Mouse (Mus musculus) lung, embryonic 14.5 days (tissue): Measurements from ENCODE around the gene Ifi207. TPM values are rescaled to one million over a fixed set of nuclear protein-coding genes. Genes with fewer than 3 reads are reported as not detected.
A peak's percentile ranks its signal among the peaks of the same experiment; 100 is the strongest.
"Not testable (repeated sequence)": the region's sequence is repeated elsewhere in the genome, so short reads cannot be mapped to it uniquely, and the experiment has no call there.

Source experiments
- ATAC-seq: fragments of 200-750 bp; cut with Nextera tagmentation; 2 replicates; pipeline ENCODE4 v1.8.0; 2017; ENCODE audit warnings: mild to moderate bottlenecking, moderate TSS enrichment, moderate library complexity; ENCODE audit not compliant: insufficient read depth
- DNase-seq: peaks from one replicate; pipeline ENCODE4 v3.0.0-alpha.2; 2015
- H3K27ac ChIP-seq: fragments of 300-500 bp; sonication (generic); 2 replicates; pipeline ENCODE4 v1.5.1; 2014; ENCODE audit warnings: low read depth, mild to moderate bottlenecking, moderate library complexity
- H3K27me3 ChIP-seq: fragments of 300-500 bp; sonication (generic); 2 replicates; pipeline ENCODE4 v1.6.1; 2014; ENCODE audit warnings: low read length, control low read depth; ENCODE audit not compliant: insufficient read depth
- H3K36me3 ChIP-seq: fragments of 300-500 bp; sonication (generic); 2 replicates; pipeline ENCODE4 v1.6.1; 2014; ENCODE audit warnings: control low read depth; ENCODE audit not compliant: insufficient read depth
- H3K4me1 ChIP-seq: fragments of 300-500 bp; sonication (generic); 2 replicates; pipeline ENCODE4 v1.6.1; 2014; ENCODE audit warnings: antibody characterized with exemption, control low read depth; ENCODE audit not compliant: insufficient read depth
- H3K4me2 ChIP-seq: fragments of 300-500 bp; sonication (generic); 2 replicates; pipeline ENCODE4 v1.6.1; 2014; ENCODE audit warnings: mild to moderate bottlenecking
- H3K4me3 ChIP-seq: fragments of 300-500 bp; sonication (generic); 2 replicates; pipeline ENCODE4 v1.5.1; 2014; ENCODE audit warnings: low read depth, low read length
- H3K9ac ChIP-seq: fragments of 300-500 bp; sonication (generic); 2 replicates; pipeline ENCODE4 v1.6.1; 2014
- H3K9me3 ChIP-seq: fragments of 300-500 bp; sonication (generic); 2 replicates; pipeline ENCODE4 v1.6.1; 2016; ENCODE audit warnings: low read depth, low read length, control low read depth
- CTCF ChIP-seq: IDR thresholded peaks from 2 replicates; pipeline ENCODE4 v1.5.1; 2016; ENCODE audit warnings: antibody characterized with exemption, low read depth
- WGBS: fragments of 180-500 bp; shearing (Covaris S2); extraction: QIAGEN DNeasy Blood & Tissue Kit; methylation state at CpG from one replicate; pipeline ENCODE4 v1.1.7; 2014; 5-methylcytosine and 5-hydroxymethylcytosine counted together
- polyA plus RNA-seq: library from polyadenylated mRNA; unstranded; fragments of >200 nt; fragmentation: Nextera tagmentation; extraction: Ambion mirVana; gene quantifications from 2 replicates; pipeline ENCODE4 v1.2.1, GENCODE M21; 2014

The Ifi207 gene
- polyA plus RNA-seq, 1 experiment from 2014 or later = 1.2 TPM

- TF ChIP-seq CTCF = no peak
- no peak for ATAC-seq
- no peaks in the 10 kb centered on the region for H3K36me3 ChIP-seq
- 9% methylated on average over 7 of the region's 7 CpGs for WGBS
- H3K9me3 ChIP-seq = no peaks in the 10 kb centered on the region
- H3K4me2 ChIP-seq = no peak overlapping the region
- DNase-seq = peak; percentile 49
- H3K9ac ChIP-seq = no peak overlapping the region
- no peak overlapping the region for H3K4me3 ChIP-seq
- no peaks in the 10 kb centered on the region for H3K4me1 ChIP-seq
- H3K27ac ChIP-seq = no peak overlapping the region
- no peaks in the 10 kb centered on the region for H3K27me3 ChIP-seq
Observed at GRCm38 (mm10) chr1:173733219-173733618, 8.3 kb downstream of the Ifi207 start.

DNA sequence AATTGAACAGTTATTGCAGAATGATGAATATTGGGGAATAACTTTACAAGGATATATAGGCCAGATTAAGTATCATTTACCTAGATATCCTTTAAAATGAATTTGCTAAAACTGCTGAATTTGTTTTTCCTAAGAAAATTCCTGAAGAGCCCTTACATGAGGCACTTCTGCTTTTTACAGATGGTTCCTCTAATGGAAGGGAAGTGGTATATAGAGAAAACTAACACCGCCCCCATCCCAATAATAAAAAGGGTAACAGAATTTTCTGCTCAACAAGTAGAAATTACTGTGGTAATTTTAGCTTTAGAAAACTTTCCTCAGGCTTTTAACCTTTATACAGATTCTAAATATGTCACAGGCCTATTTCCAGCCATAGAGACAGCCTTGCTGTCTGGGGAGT lies 47.3 kb downstream of the Ifi207 start:
- WGBS = 88% methylated on average over 1 of the region's 1 CpGs
- H3K4me2 ChIP-seq = no peak overlapping the region
- H3K4me1 ChIP-seq = no peaks in the 10 kb centered on the region
- no peaks in the 10 kb centered on the region for H3K9me3 ChIP-seq
- no peak overlapping the region for H3K27ac ChIP-seq
- no peak for DNase-seq
- no peak for ATAC-seq
- no peak for TF ChIP-seq CTCF
- no peak overlapping the region for H3K9ac ChIP-seq
- no peak overlapping the region for H3K4me3 ChIP-seq
- H3K27me3 ChIP-seq = no peaks in the 10 kb centered on the region
- no peaks in the 10 kb centered on the region for H3K36me3 ChIP-seq

DNA sequence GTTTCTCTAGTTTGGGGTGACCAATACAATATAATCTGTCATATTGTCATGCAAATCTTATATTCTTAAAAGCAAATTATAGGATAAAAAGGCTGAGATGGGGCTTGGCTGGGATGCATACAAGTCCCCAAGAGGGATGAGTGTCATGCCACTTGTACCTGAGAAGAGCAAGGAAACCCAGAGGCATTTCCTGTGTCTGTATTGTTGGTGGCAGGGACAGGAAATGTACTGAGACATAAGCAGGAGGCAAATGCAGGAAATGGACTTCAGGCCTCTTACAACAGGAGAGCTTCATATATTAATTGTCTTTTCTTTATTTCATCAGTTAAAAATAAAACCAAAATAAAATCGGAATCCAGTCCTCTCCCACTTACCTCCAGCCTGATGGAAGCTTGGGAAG lies 62.9 kb downstream of the Ifi207 start:
- H3K9ac ChIP-seq, H3K36me3 ChIP-seq, H3K4me3 ChIP-seq, ATAC-seq, H3K4me2 ChIP-seq, DNase-seq, H3K27ac ChIP-seq, H3K9me3 ChIP-seq, H3K27me3 ChIP-seq, H3K4me1 ChIP-seq: not testable (repeated sequence)
- WGBS = 68% methylated on average over 1 of the region's 1 CpGs

DNA sequence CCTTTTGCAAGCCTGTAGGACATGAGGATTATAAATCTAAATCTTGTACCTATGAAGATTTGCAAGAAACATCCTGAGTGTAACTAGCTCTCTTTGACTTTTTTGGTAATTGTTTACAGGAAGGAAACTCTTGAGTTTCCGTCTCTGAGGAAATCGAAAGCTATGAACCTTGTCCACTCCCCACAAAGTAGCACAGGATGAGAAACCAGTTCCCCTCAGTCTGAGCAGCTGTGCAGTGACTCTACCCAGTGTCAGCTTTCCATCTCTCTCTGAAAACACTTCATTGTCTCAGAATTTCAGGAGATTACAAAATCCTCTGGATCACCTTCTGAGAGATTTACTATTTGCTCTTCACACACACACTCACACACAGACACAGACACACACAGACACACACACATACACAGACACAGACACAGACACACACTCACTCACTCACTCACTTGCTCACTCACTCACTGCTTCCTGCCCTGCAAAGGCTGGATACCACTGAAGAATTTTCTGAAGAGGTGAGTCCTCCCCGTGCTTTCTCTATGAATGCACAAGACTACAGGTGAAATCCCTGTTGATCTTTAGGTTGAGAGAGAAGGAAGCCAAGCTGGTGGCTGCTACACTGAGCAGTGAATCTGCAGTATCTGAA lies 68.0 kb downstream of the Ifi207 start, which contains the start of gene Ifi208:
Gene Ifi208, plus strand, starts transcription at position 218 of the 640 bp plus-strand sequence.
- H3K9me3 ChIP-seq, ATAC-seq: not testable (repeated sequence)
- 32% methylated on average over 3 of the region's 3 CpGs for WGBS

More for the DNA sequence above, 68.0 kb downstream of the Ifi207 start, which contains the start of gene Ifi208:
- not testable (repeated sequence) for H3K36me3 ChIP-seq, H3K27ac ChIP-seq, H3K4me1 ChIP-seq, H3K4me2 ChIP-seq, H3K9ac ChIP-seq, H3K27me3 ChIP-seq, DNase-seq, H3K4me3 ChIP-seq

Other genes starting within 250 kb of the Ifi207 start
- not detected in 2 replicates for gene Ifi214, start 205.8 kb downstream of the Ifi207 start, polyA plus RNA-seq
- gene Ifi213, start 142.5 kb downstream of the Ifi207 start, polyA plus RNA-seq = not detected in 2 replicates
- gene Ifi209, start 110.8 kb downstream of the Ifi207 start, polyA plus RNA-seq = 0.26 and 0.30 TPM in 2 replicates
- 0.05 and 0.16 TPM in 2 replicates for gene Ifi208, start 68.1 kb downstream of the Ifi207 start, polyA plus RNA-seq
- gene Ifi204, start 25.2 kb upstream of the Ifi207 start, polyA plus RNA-seq = 1.2 and 2.0 TPM in 2 replicates
- gene Ifi211, start 171.3 kb upstream of the Ifi207 start, polyA plus RNA-seq = 0.32 and 0.49 TPM in 2 replicates
- gene Mndal, start 200.7 kb upstream of the Ifi207 start, polyA plus RNA-seq = 0.84 and 1.4 TPM in 2 replicates
- 0.83 and 1.1 TPM in 2 replicates for gene Ifi203, start 200.9 kb upstream of the Ifi207 start, polyA plus RNA-seq
- not detected in 2 replicates for gene Ifi202b, start 241.0 kb upstream of the Ifi207 start, polyA plus RNA-seq